Mouse (Mus musculus) ES-E14 (cell line): ENCODE data around the gene Aldh9a1. TPM values are rescaled to one million over a fixed set of nuclear protein-coding genes. Genes with fewer than 3 reads are reported as not detected.

Experiments used
- DNase-seq: peaks from one replicate; pipeline ENCODE4 v3.0.0-alpha.2; 2013; ENCODE audit warnings: low read depth, low spot score
- H3K27ac ChIP-seq: 2 replicates; pipeline ENCODE4 v1.5.1; 2012; ENCODE audit warnings: low read depth, mild to moderate bottlenecking, low read length, moderate library complexity, mixed read lengths; ENCODE audit not compliant: poor library complexity, insufficient read depth, severe bottlenecking
- H3K36me3 ChIP-seq: 2 replicates; pipeline ENCODE4 v1.6.1; 2012; ENCODE audit warnings: mild to moderate bottlenecking, low read length, moderate library complexity, mixed read lengths; ENCODE audit not compliant: control insufficient read depth, poor library complexity, insufficient read depth, severe bottlenecking
- H3K4me1 ChIP-seq, 2 experiments: fragments of 150-350 bp in 1 of 2; sonication (generic) in 1 of 2; 2 replicates each; pipeline ENCODE4 v1.6.1; 2012; ENCODE audit warnings: low read length in 2 of 2, mild to moderate bottlenecking in 1 of 2, mixed read lengths in 1 of 2; ENCODE audit not compliant: control insufficient read depth in 2 of 2, insufficient read depth in 2 of 2, poor library complexity in 1 of 2
- H3K4me3 ChIP-seq, 2 experiments: fragments of 150-350 bp in 1 of 2; sonication (generic) in 1 of 2; 2 replicates each; pipeline ENCODE4 v1.5.1; 2012; ENCODE audit warnings: low read length in 2 of 2, low read depth in 1 of 2, mild to moderate bottlenecking in 1 of 2, mixed read lengths in 1 of 2; ENCODE audit not compliant: insufficient read depth in 1 of 2, poor library complexity in 1 of 2, severe bottlenecking in 1 of 2
- H3K9ac ChIP-seq: 2 replicates; pipeline ENCODE4 v1.6.1; 2012; ENCODE audit warnings: low read depth, mild to moderate bottlenecking, low read length, mixed read lengths; ENCODE audit not compliant: poor library complexity, insufficient read depth, severe bottlenecking
- H3K9me3 ChIP-seq: fragments of 150-350 bp; sonication (generic); 2 replicates; pipeline ENCODE4 v1.6.1; 2012; ENCODE audit warnings: low read depth, mild to moderate bottlenecking, low read length; ENCODE audit not compliant: control insufficient read depth, insufficient read depth
- CHD2 ChIP-seq: IDR thresholded peaks from 2 replicates; pipeline ENCODE4 v1.6.1; 2014; ENCODE audit warnings: mild to moderate bottlenecking, low read depth, low read length, inconsistent platforms
- HCFC1 ChIP-seq: IDR thresholded peaks from 2 replicates; pipeline ENCODE4 v1.6.1; 2012; ENCODE audit warnings: low read length, inconsistent platforms, borderline replicate concordance; ENCODE audit not compliant: insufficient read depth
- MAFK ChIP-seq: IDR thresholded peaks from 2 replicates; pipeline ENCODE4 v1.6.1; 2014; ENCODE audit warnings: mild to moderate bottlenecking, low read depth, low read length, inconsistent platforms; ENCODE audit not compliant: insufficient read depth
- ZC3H11A ChIP-seq: IDR thresholded peaks from 2 replicates; pipeline ENCODE4 v1.6.1; 2012; ENCODE audit warnings: low read depth, mild to moderate bottlenecking, inconsistent platforms, low read length, borderline replicate concordance
- ZNF384 ChIP-seq: IDR thresholded peaks from 2 replicates; pipeline ENCODE4 v1.6.1; 2012; ENCODE audit warnings: low read depth, low read length, inconsistent platforms
- in situ Hi-C, 2 experiments: fragments of 600-800 bp; cut with MboI; formaldehyde crosslinking; loops; one replicate each; pipeline ENCODE4 v1.15.1; 2025; ENCODE audit warnings: low sequenced_read_pairs in 2 of 2, inconsistent platforms in 1 of 2; ENCODE audit not compliant: unreplicated experiment in 2 of 2
- total RNA-seq: library from RNA; depleted of rRNA; stranded (reverse); fragments of 300-350 nt; gene quantifications from 2 replicates; pipeline ENCODE4 v1.2.3, GENCODE M21; 2012; rRNA removed

Gene Aldh9a1
- total RNA-seq = 26.8 and 33.0 TPM in 2 replicates

GRCm38 (mm10) chr1:167349815-167350596, at the start of gene Aldh9a1:
Gene Aldh9a1 (plus strand): TSS chr1:167349991.
- peaks cover 0 to 1% of the 10 kb centered on the region in 2 experiments; a peak in 1 of 4 replicates for H3K4me1 ChIP-seq

GRCm38 (mm10) chr1:167300122-167300521, 49.7 kb upstream of the Aldh9a1 start:
- Histone ChIP-seq H3K9ac (no peak overlapping the region), H3K36me3 (no peaks in the 10 kb centered on the region), H3K4me1 (peaks cover 0 to 9% of the 10 kb centered on the region in 2 experiments; a peak in 1 of 4 replicates), H3K9me3 (no peaks in the 10 kb centered on the region), H3K4me3 (no peak overlapping the region), H3K27ac (no peak overlapping the region)
- in situ Hi-C loops = no loop called here
- TF ChIP-seq MAFK (no peak), HCFC1 (no peak), ZC3H11A (no peak), ZNF384 (no peak), CHD2 (no peak)
- DNase-seq = no peak

More at GRCm38 (mm10) chr1:167349815-167350596, at the start of gene Aldh9a1:
- Histone ChIP-seq H3K9me3 (no peaks in the 10 kb centered on the region), H3K9ac (peak within 1 kb of the TSS; percentile 89), H3K27ac (peak within 1 kb of the TSS; percentile 12; the same call in 1 of the 2 replicates), H3K36me3 (peaks cover 9% of the 10 kb centered on the region), H3K4me3 (peak within 1 kb of the TSS; percentile 92 to 98)
- DNase-seq = peak; percentile 80
- peak; percentile 95 for TF ChIP-seq MAFK
- TF ChIP-seq ZC3H11A = no peak
- no peak for TF ChIP-seq ZNF384
- peak; percentile 44; the same call in 1 of the 2 replicates for TF ChIP-seq HCFC1
- in situ Hi-C loops = no loop called here

GRCm38 (mm10) chr1:167305501-167306137, 44.2 kb upstream of the Aldh9a1 start:
- Histone ChIP-seq H3K27ac (no peak overlapping the region), H3K9ac (no peak overlapping the region), H3K9me3 (no peaks in the 10 kb centered on the region), H3K4me1 (peaks cover 0 to 5% of the 10 kb centered on the region in 2 experiments), H3K4me3 (no peak overlapping the region), H3K36me3 (peaks cover 2% of the 10 kb centered on the region; the same call in 1 of the 2 replicates)
- no peak for DNase-seq
- in situ Hi-C loops = no loop called here
- TF ChIP-seq HCFC1 (no peak), MAFK (peak; percentile 94), ZNF384 (no peak), CHD2 (no peak), ZC3H11A (no peak)

GRCm38 (mm10) chr1:167306451-167307240, 43.1 kb upstream of the Aldh9a1 start:
- Histone ChIP-seq H3K9ac (no peak overlapping the region), H3K4me3 (0 out of 4 replicates have a peak overlapping the region, but pooled peaks of 1 of the 2 experiments have one; percentile 18), H3K27ac (no peak overlapping the region), H3K36me3 (peaks cover 2% of the 10 kb centered on the region; the same call in 1 of the 2 replicates), H3K4me1 (peaks cover 0 to 5% of the 10 kb centered on the region in 2 experiments), H3K9me3 (no peaks in the 10 kb centered on the region)
- TF ChIP-seq ZC3H11A (no peak), MAFK (no peak), HCFC1 (no peak), ZNF384 (no peak), CHD2 (no peak)
- in situ Hi-C loops = no loop called here
- peak; percentile 70 for DNase-seq
